Mouse (Mus musculus) midbrain, embryonic 10.5 days (tissue): Measurements from ENCODE around the gene Ifna1. TPM values are rescaled to one million over a fixed set of nuclear protein-coding genes. Genes with fewer than 3 reads are reported as not detected.
A peak's percentile ranks its signal among the peaks of the same experiment; 100 is the strongest.

Experiments used
- DNase-seq: peaks from one replicate; pipeline ENCODE4 v3.0.0-alpha.2; 2017; ENCODE audit warnings: low spot score
- H3K27ac ChIP-seq: fragments of 300-500 bp; sonication (generic); replicated peaks from 2 replicates; pipeline ENCODE4 v1.5.1; 2016; ENCODE audit warnings: mild to moderate bottlenecking
- H3K27me3 ChIP-seq: fragments of 300-500 bp; sonication (generic); 2 replicates; pipeline ENCODE4 v1.6.1; 2016; ENCODE audit warnings: low read depth, mild to moderate bottlenecking; ENCODE audit not compliant: poor library complexity, severe bottlenecking
- H3K36me3 ChIP-seq: fragments of 300-500 bp; sonication (generic); 2 replicates; pipeline ENCODE4 v1.6.1; 2016; ENCODE audit warnings: mild to moderate bottlenecking, moderate library complexity
- H3K4me1 ChIP-seq: fragments of 300-500 bp; sonication (generic); 2 replicates; pipeline ENCODE4 v1.6.1; 2016
- H3K4me3 ChIP-seq: fragments of 300-500 bp; sonication (generic); 2 replicates; pipeline ENCODE4 v1.5.1; 2016; ENCODE audit warnings: mild to moderate bottlenecking, moderate library complexity
- H3K9me3 ChIP-seq: fragments of 300-500 bp; sonication (generic); replicated peaks from 2 replicates; pipeline ENCODE4 v1.6.1; 2016; ENCODE audit warnings: mild to moderate bottlenecking
- WGBS: fragments of 180-500 bp; shearing (Covaris S2); methylation state at CpG from one replicate; pipeline ENCODE4 v1.1.7; 2016; 5-methylcytosine and 5-hydroxymethylcytosine counted together
- polyA plus RNA-seq: library from polyadenylated mRNA; unstranded; fragments of >200 nt; fragmentation: Nextera tagmentation; extraction: Ambion mirVana; gene quantifications from 2 replicates; pipeline ENCODE4 v1.2.1, GENCODE M21; 2016

Gene Ifna1
- polyA plus RNA-seq, 1 experiment from 2014 or later: not detected

GRCm38 (mm10) chr4:88845334-88845733, 4.6 kb upstream of the Ifna1 start:
- Histone ChIP-seq H3K27ac (no peak overlapping the region), H3K9me3 (no peaks in the 10 kb centered on the region), H3K36me3 (no peaks in the 10 kb centered on the region), H3K4me1 (no peaks in the 10 kb centered on the region), H3K4me3 (no peak overlapping the region), H3K27me3 (0 out of 2 replicates have a peak, but pooled peaks cover 5% of the 10 kb centered on the region)
- WGBS: 56% methylated on average over 2 of the region's 2 CpGs
- no peak for DNase-seq

GRCm38 (mm10) chr4:88851026-88851763, 1.3 kb downstream of the Ifna1 start:
- Histone ChIP-seq H3K27ac (no peak overlapping the region), H3K9me3 (no peaks in the 10 kb centered on the region), H3K27me3 (0 out of 2 replicates have a peak, but pooled peaks cover 9% of the 10 kb centered on the region), H3K4me3 (no peak overlapping the region), H3K36me3 (no peaks in the 10 kb centered on the region), H3K4me1 (peaks cover 8% of the 10 kb centered on the region)
- 37% methylated on average over 4 of the region's 4 CpGs for WGBS
- no peak for DNase-seq

GRCm38 (mm10) chr4:88859214-88859613, 9.3 kb downstream of the Ifna1 start:
- Histone ChIP-seq H3K36me3 (no peaks in the 10 kb centered on the region), H3K27me3 (peaks cover 14% of the 10 kb centered on the region; the same call in 1 of the 2 replicates), H3K4me3 (no peak overlapping the region), H3K4me1 (peaks cover 9% of the 10 kb centered on the region), H3K27ac (no peak overlapping the region), H3K9me3 (no peaks in the 10 kb centered on the region)
- no peak for DNase-seq

- Histone ChIP-seq H3K4me1 (peaks cover 20% of the 10 kb centered on the region), H3K9me3 (no peaks in the 10 kb centered on the region), H3K36me3 (no peaks in the 10 kb centered on the region), H3K27ac (no peak overlapping the region), H3K27me3 (peaks cover 38% of the 10 kb centered on the region), H3K4me3 (no peak overlapping the region)
- DNase-seq: no peak
- 7% methylated on average over 7 of the region's 7 CpGs for WGBS
Measured at GRCm38 (mm10) chr4:88863309-88863708, 13.4 kb downstream of the Ifna1 start.

- WGBS: 72% methylated on average over 9 of the region's 9 CpGs
- no peak overlapping the region for H3K27ac ChIP-seq
- DNase-seq: no peak
- no peaks in the 10 kb centered on the region for H3K9me3 ChIP-seq
- peaks cover 20% of the 10 kb centered on the region for H3K4me1 ChIP-seq
- H3K4me3 ChIP-seq: no peak overlapping the region
- H3K27me3 ChIP-seq: peaks cover 46% of the 10 kb centered on the region
- H3K36me3 ChIP-seq: no peaks in the 10 kb centered on the region
Measured at GRCm38 (mm10) chr4:88864599-88864998, 14.7 kb downstream of the Ifna1 start.

GRCm38 (mm10) chr4:88865011-88865569, 15.2 kb downstream of the Ifna1 start:
- no peaks in the 10 kb centered on the region for H3K9me3 ChIP-seq
- no peak for DNase-seq
- no peak overlapping the region for H3K4me3 ChIP-seq
- H3K27ac ChIP-seq: no peak overlapping the region
- 53% methylated on average over 6 of the region's 6 CpGs for WGBS
- H3K36me3 ChIP-seq: no peaks in the 10 kb centered on the region
- H3K4me1 ChIP-seq: peaks cover 20% of the 10 kb centered on the region
- H3K27me3 ChIP-seq: peaks cover 46% of the 10 kb centered on the region

- Histone ChIP-seq H3K4me3 (peak overlapping the region; percentile 69), H3K4me1 (peaks cover 20% of the 10 kb centered on the region), H3K27ac (no peak overlapping the region), H3K36me3 (no peaks in the 10 kb centered on the region), H3K27me3 (peaks cover 48% of the 10 kb centered on the region), H3K9me3 (no peaks in the 10 kb centered on the region)
- peak; percentile 80 for DNase-seq
- under 1% methylated on average over 8 of the region's 8 CpGs for WGBS
Measured at GRCm38 (mm10) chr4:88867366-88867925, 17.6 kb downstream of the Ifna1 start.

- Histone ChIP-seq H3K4me1 (peaks cover 15% of the 10 kb centered on the region), H3K27ac (peak overlapping the region; percentile 72), H3K9me3 (no peaks in the 10 kb centered on the region), H3K4me3 (peak overlapping the region; percentile 69), H3K36me3 (no peaks in the 10 kb centered on the region), H3K27me3 (peaks cover 41% of the 10 kb centered on the region)
- 9% methylated on average over 31 of the region's 31 CpGs for WGBS
- DNase-seq: peak; percentile 66
Measured at GRCm38 (mm10) chr4:88867926-88868911, 18.3 kb downstream of the Ifna1 start.

- no peak overlapping the region for H3K27ac ChIP-seq
- peaks cover 5% of the 10 kb centered on the region for H3K4me1 ChIP-seq
- H3K27me3 ChIP-seq: peaks cover 13% of the 10 kb centered on the region
- no peak overlapping the region for H3K4me3 ChIP-seq
- H3K9me3 ChIP-seq: no peaks in the 10 kb centered on the region
- WGBS: 0% methylated on average over 2 of the region's 2 CpGs
- no peaks in the 10 kb centered on the region for H3K36me3 ChIP-seq
- DNase-seq: no peak
Measured at GRCm38 (mm10) chr4:88872691-88873090, 22.8 kb downstream of the Ifna1 start.

GRCm38 (mm10) chr4:88875435-88876095, 25.7 kb downstream of the Ifna1 start:
- Histone ChIP-seq H3K27me3 (peaks cover 5% of the 10 kb centered on the region), H3K9me3 (no peaks in the 10 kb centered on the region), H3K4me3 (no peak overlapping the region), H3K27ac (no peak overlapping the region), H3K36me3 (no peaks in the 10 kb centered on the region), H3K4me1 (no peaks in the 10 kb centered on the region)
- 82% methylated on average over 3 of the region's 4 CpGs for WGBS
- DNase-seq: no peak

GRCm38 (mm10) chr4:88876520-88876919, 26.6 kb downstream of the Ifna1 start:
- Histone ChIP-seq H3K4me3 (no peak overlapping the region), H3K27me3 (peaks cover 3% of the 10 kb centered on the region), H3K27ac (no peak overlapping the region), H3K9me3 (no peaks in the 10 kb centered on the region), H3K36me3 (no peaks in the 10 kb centered on the region), H3K4me1 (no peaks in the 10 kb centered on the region)
- no peak for DNase-seq
- WGBS: 83% methylated on average over 4 of the region's 4 CpGs

- 48% methylated on average over 10 of the region's 10 CpGs for WGBS
- H3K9me3 ChIP-seq: no peaks in the 10 kb centered on the region
- no peak for DNase-seq
Measured at GRCm38 (mm10) chr4:88878246-88878645, 28.4 kb downstream of the Ifna1 start.

More at GRCm38 (mm10) chr4:88878246-88878645, 28.4 kb downstream of the Ifna1 start:
- no peak overlapping the region for H3K27ac ChIP-seq
- no peaks in the 10 kb centered on the region for H3K27me3 ChIP-seq
- no peaks in the 10 kb centered on the region for H3K36me3 ChIP-seq
- no peak overlapping the region for H3K4me3 ChIP-seq
- no peaks in the 10 kb centered on the region for H3K4me1 ChIP-seq
